Mouse (Mus musculus) liver, embryonic 13.5 days (tissue): ENCODE results near the gene Zdhhc23. TPM values are rescaled to one million over a fixed set of nuclear protein-coding genes. Genes with fewer than 3 reads are reported as not detected.

ENCODE experiments used
- ATAC-seq: fragments of 200-750 bp; cut with Nextera tagmentation; 2 replicates; pipeline ENCODE4 v1.8.0; 2017; ENCODE audit warnings: low read depth, mild to moderate bottlenecking, moderate number of reproducible peaks, moderate library complexity
- DNase-seq: peaks from one replicate; pipeline ENCODE4 v3.0.0; 2022
- H3K27ac ChIP-seq: fragments of 300-500 bp; sonication (generic); 2 replicates; pipeline ENCODE4 v1.5.1; 2015; ENCODE audit warnings: moderate library complexity, mild to moderate bottlenecking, inconsistent platforms
- H3K27me3 ChIP-seq: fragments of 300-500 bp; sonication (generic); 2 replicates; pipeline ENCODE4 v1.6.1; 2015; ENCODE audit warnings: mild to moderate bottlenecking, inconsistent platforms
- H3K36me3 ChIP-seq: fragments of 300-500 bp; sonication (generic); 2 replicates; pipeline ENCODE4 v1.6.1; 2015; ENCODE audit warnings: mild to moderate bottlenecking, inconsistent platforms
- H3K4me1 ChIP-seq: fragments of 300-500 bp; sonication (generic); replicated peaks from 2 replicates; pipeline ENCODE4 v1.6.1; 2015; ENCODE audit warnings: inconsistent platforms
- H3K4me2 ChIP-seq: fragments of 300-500 bp; sonication (generic); 2 replicates; pipeline ENCODE4 v1.6.1; 2015; ENCODE audit warnings: inconsistent platforms, mild to moderate bottlenecking, moderate library complexity
- H3K4me3 ChIP-seq: fragments of 300-500 bp; sonication (generic); replicated peaks from 2 replicates; pipeline ENCODE4 v1.5.1; 2015; ENCODE audit warnings: mild to moderate bottlenecking, inconsistent platforms
- H3K9ac ChIP-seq: fragments of 300-500 bp; sonication (generic); 2 replicates; pipeline ENCODE4 v1.6.1; 2015; ENCODE audit warnings: mild to moderate bottlenecking, inconsistent platforms
- H3K9me3 ChIP-seq: fragments of 300-500 bp; sonication (generic); replicated peaks from 2 replicates; pipeline ENCODE4 v1.6.1; 2016; ENCODE audit warnings: inconsistent platforms
- WGBS: fragments of 180-500 bp; shearing (Covaris S2); methylation state at CpG from one replicate; pipeline ENCODE4 v1.1.7; 2015; ENCODE audit not compliant: insufficient replicate concordance; 5-methylcytosine and 5-hydroxymethylcytosine counted together
- polyA plus RNA-seq: library from polyadenylated mRNA; unstranded; fragments of >200 nt; fragmentation: Nextera tagmentation; extraction: Ambion mirVana; gene quantifications from 2 replicates; pipeline ENCODE4 v1.2.1, GENCODE M21; 2015

Gene Zdhhc23
- polyA plus RNA-seq, 1 experiment from 2014 or later, result 0.27 TPM

DNA sequence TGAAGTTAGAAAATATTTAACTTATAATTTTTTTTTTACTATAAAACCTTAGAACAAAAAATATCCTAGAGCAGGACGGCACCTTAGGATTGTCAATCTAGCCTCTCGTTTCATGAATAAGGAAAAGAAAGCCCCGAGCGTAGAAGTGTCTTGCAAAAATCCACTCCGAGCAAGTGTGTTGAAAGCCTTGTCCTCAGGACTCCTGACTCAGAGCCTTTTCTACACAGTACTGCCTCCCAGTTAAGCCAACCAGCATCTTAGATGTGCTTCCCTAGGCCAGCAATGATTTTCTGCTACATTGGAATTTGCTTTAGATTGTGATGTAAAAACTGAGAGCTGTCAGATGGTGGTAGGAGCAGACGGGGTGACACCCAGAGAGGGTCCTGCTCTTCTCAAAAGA is 46.5 kb downstream of the Zdhhc23 start:
- Histone ChIP-seq H3K4me2 (no peak overlapping the region), H3K4me3 (no peak overlapping the region), H3K9ac (no peak overlapping the region), H3K27ac (no peak overlapping the region), H3K4me1 (peaks cover 9% of the 10 kb centered on the region), H3K27me3 (no peaks in the 10 kb centered on the region), H3K36me3 (no peaks in the 10 kb centered on the region), H3K9me3 (no peaks in the 10 kb centered on the region)
- ATAC-seq (no peak), DNase-seq (no peak)
- WGBS, result 79% methylated on average over 6 of the region's 6 CpGs

GRCm38 (mm10) chr16:43932319-43932718 is 47.3 kb downstream of the Zdhhc23 start:
- DNase-seq, result no peak
- WGBS, result 65% methylated on average over 7 of the region's 7 CpGs
- no peak overlapping the region for H3K4me2 ChIP-seq
- H3K9me3 ChIP-seq, result no peaks in the 10 kb centered on the region
- ATAC-seq, result no peak
- H3K36me3 ChIP-seq, result no peaks in the 10 kb centered on the region
- no peak overlapping the region for H3K4me3 ChIP-seq
- H3K27ac ChIP-seq, result no peak overlapping the region
- H3K27me3 ChIP-seq, result no peaks in the 10 kb centered on the region
- H3K9ac ChIP-seq, result no peak overlapping the region
- peaks cover 9% of the 10 kb centered on the region for H3K4me1 ChIP-seq

DNA sequence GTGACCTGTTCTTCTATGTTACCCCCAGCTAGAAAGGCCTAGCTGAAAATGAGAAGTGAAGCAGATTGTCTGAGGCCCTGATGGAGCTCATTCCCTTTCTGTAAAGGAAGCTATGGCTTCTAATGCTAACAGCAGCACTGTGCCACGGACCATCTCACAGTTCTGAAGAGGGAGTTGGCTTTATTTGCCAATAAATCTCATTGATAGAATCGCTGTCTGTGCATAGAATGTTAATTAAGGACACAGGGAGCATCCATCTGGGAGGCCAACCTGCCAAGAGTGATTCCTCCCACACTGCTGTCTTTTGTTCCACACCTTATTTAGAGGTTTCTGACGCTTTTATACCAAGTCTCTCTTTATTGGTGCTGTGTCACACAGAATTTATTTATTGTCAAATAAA is 48.1 kb downstream of the Zdhhc23 start:
- ATAC-seq, result no peak

GRCm38 (mm10) chr16:43930577-43930976 is 49.0 kb downstream of the Zdhhc23 start:
- H3K4me1 ChIP-seq, result no peaks in the 10 kb centered on the region
- H3K4me2 ChIP-seq, result no peak overlapping the region
- ATAC-seq, result no peak
- H3K36me3 ChIP-seq, result no peaks in the 10 kb centered on the region
- DNase-seq, result no peak
- H3K4me3 ChIP-seq, result no peak overlapping the region
- no peaks in the 10 kb centered on the region for H3K9me3 ChIP-seq
- no peak overlapping the region for H3K27ac ChIP-seq
- H3K27me3 ChIP-seq, result no peaks in the 10 kb centered on the region
- H3K9ac ChIP-seq, result no peak overlapping the region

More for the DNA sequence above, 48.1 kb downstream of the Zdhhc23 start:
- H3K4me3 ChIP-seq, result no peak overlapping the region
- WGBS, result 71% methylated on average over 3 of the region's 3 CpGs
- H3K27me3 ChIP-seq, result no peaks in the 10 kb centered on the region
- no peak for DNase-seq
- H3K27ac ChIP-seq, result no peak overlapping the region
- H3K9me3 ChIP-seq, result no peaks in the 10 kb centered on the region
- peaks cover 4% of the 10 kb centered on the region for H3K4me1 ChIP-seq
- H3K4me2 ChIP-seq, result no peak overlapping the region
- no peak overlapping the region for H3K9ac ChIP-seq
- no peaks in the 10 kb centered on the region for H3K36me3 ChIP-seq

- no peaks in the 10 kb centered on the region for H3K36me3 ChIP-seq
- ATAC-seq, result no peak
- DNase-seq, result no peak
- H3K27me3 ChIP-seq, result no peaks in the 10 kb centered on the region
- H3K4me2 ChIP-seq, result no peak within 1 kb of the TSS
- no peaks in the 10 kb centered on the region for H3K4me1 ChIP-seq
- H3K9me3 ChIP-seq, result no peaks in the 10 kb centered on the region
- no peak within 1 kb of the TSS for H3K27ac ChIP-seq
- H3K4me3 ChIP-seq, result no peak within 1 kb of the TSS
- 59% methylated on average over 6 of the region's 6 CpGs for WGBS
- no peak within 1 kb of the TSS for H3K9ac ChIP-seq
These were observed 53.2 kb downstream of the Zdhhc23 start, which contains the start of gene Qtrt2 for GRCm38 (mm10) chr16:43926341-43926859. Qtrt2 (minus strand) TSS chr16:43926809.

DNA sequence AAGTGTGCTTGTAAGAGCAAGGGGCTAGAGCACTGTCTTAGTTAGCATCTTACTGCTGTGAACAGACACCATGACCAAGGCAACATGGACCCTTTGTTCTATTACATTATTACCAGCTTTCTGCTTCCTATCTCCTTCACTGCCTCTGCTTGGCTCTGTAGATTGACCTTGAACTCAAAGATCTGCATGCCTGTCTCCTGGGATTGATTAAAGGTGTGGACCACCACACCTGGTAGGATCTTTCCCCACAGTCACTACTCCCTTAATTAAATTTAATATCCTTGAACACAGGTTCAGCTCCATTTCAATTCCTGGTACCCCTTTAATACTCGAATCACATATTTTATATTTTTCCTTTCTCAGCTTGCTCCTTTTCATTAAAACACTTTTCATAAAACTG is 53.7 kb downstream of the Zdhhc23 start:
- DNase-seq, result no peak
- Histone ChIP-seq H3K4me1 (no peaks in the 10 kb centered on the region), H3K4me2 (no peak overlapping the region), H3K27me3 (no peaks in the 10 kb centered on the region), H3K36me3 (no peaks in the 10 kb centered on the region), H3K9ac (no peak overlapping the region), H3K4me3 (no peak overlapping the region), H3K9me3 (no peaks in the 10 kb centered on the region), H3K27ac (no peak overlapping the region)
- 55% methylated on average over 1 of the region's 1 CpGs for WGBS
- no peak for ATAC-seq

- Histone ChIP-seq H3K4me1 (no peaks in the 10 kb centered on the region), H3K9me3 (no peaks in the 10 kb centered on the region), H3K27ac (no peak overlapping the region), H3K9ac (no peak overlapping the region), H3K4me2 (no peak overlapping the region), H3K4me3 (no peak overlapping the region), H3K27me3 (no peaks in the 10 kb centered on the region), H3K36me3 (no peaks in the 10 kb centered on the region)
- no peak for DNase-seq
- WGBS, result 58% methylated on average over 6 of the region's 6 CpGs
- no peak for ATAC-seq
These were observed 54.5 kb downstream of the Zdhhc23 start for GRCm38 (mm10) chr16:43925001-43925558.

DNA sequence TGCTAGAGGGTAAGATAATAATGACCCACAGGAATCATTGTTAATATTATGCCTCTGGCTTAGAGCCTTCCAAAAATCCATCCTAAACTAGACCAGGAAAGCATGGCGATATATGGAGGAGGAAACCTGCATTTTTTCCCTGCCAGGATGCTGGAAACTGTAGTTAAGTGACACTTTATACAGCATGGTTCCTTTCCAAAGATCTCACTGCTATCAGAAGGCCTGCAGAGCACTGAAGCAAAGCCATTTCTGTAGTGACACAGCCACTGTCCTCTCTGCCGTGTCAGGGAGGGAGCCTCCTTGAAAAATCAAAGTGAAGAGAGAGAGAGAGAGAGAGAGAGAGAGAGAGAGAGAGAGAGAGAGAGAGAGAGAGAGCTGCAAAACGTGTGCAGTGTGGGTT is 57.0 kb downstream of the Zdhhc23 start:
- Histone ChIP-seq H3K36me3 (no peaks in the 10 kb centered on the region), H3K9ac (no peak overlapping the region), H3K4me3 (no peak overlapping the region), H3K27me3 (no peaks in the 10 kb centered on the region), H3K9me3 (no peaks in the 10 kb centered on the region), H3K4me2 (no peak overlapping the region), H3K4me1 (peaks cover 5% of the 10 kb centered on the region; the same call in 1 of the 2 replicates), H3K27ac (no peak overlapping the region)
- no peak for DNase-seq
- 46% methylated on average over 3 of the region's 3 CpGs for WGBS
- no peak for ATAC-seq

DNA sequence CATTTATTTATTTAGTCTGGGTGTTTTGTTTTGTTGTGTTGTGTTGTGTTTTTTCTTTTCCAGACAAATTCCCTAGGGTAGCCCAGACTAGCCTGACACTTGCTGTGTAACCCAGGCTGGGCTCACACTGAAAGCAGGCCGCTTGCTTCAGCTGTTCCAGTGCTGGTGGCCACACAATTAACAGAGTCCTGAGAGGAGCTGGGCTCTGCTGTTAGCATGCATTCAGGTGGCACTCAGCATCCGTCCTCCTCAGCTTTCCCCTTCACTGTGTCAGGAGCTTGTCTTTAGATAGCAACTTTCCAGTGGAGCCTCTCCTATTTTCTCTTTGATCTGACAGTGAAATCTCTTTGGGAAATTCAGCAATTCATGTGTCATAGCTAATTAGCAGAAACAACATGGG is 57.6 kb downstream of the Zdhhc23 start:
- no peaks in the 10 kb centered on the region for H3K27me3 ChIP-seq
- ATAC-seq (no peak), DNase-seq (no peak)
- H3K27ac ChIP-seq, result no peak overlapping the region
- no peaks in the 10 kb centered on the region for H3K9me3 ChIP-seq
- H3K4me1 ChIP-seq, result peaks cover 5% of the 10 kb centered on the region; the same call in 1 of the 2 replicates
- no peak overlapping the region for H3K4me2 ChIP-seq
- no peak overlapping the region for H3K9ac ChIP-seq
- WGBS, result 65% methylated on average over 2 of the region's 2 CpGs
- H3K36me3 ChIP-seq, result no peaks in the 10 kb centered on the region
- no peak overlapping the region for H3K4me3 ChIP-seq

DNA sequence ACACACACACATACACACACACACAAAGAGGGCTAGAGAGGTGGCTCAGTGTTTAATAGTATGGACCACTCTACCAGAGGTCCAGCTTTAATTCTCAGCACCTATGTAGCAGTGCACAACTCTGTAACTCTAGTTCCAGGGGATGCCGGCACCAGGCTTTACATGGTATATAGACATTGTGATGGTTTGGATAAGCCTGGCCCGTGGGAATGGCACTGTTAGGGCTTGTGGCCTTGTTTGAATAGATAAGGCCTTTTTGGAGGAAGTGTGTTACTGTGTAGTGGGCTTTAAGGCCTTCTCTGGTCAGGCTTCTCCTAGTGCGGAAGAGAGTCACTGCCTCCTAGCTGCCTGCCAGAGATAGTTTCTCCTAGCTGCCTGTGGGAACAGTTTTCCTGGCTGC is 60.7 kb downstream of the Zdhhc23 start:
- Histone ChIP-seq H3K9me3 (no peaks in the 10 kb centered on the region), H3K4me1 (peaks cover 5% of the 10 kb centered on the region; the same call in 1 of the 2 replicates), H3K4me2 (no peak overlapping the region), H3K27me3 (no peaks in the 10 kb centered on the region), H3K36me3 (no peaks in the 10 kb centered on the region), H3K9ac (no peak overlapping the region), H3K4me3 (no peak overlapping the region), H3K27ac (no peak overlapping the region)
- WGBS, result 38% methylated on average over 3 of the region's 3 CpGs
- no peak for DNase-seq
- ATAC-seq, result peak; percentile 12; the same call in 1 of the 2 replicates
